Mouse (Mus musculus): ENCODE results near the gene Zfp786. TPM values are rescaled to one million over a fixed set of nuclear protein-coding genes. Genes with fewer than 3 reads are reported as not detected.
A peak's percentile ranks its signal among the peaks of the same experiment; 100 is the strongest.

The Zfp786 gene
- total RNA-seq, 2 experiments from 2014 or later, result 0.70 to 2.4 TPM

DNA sequence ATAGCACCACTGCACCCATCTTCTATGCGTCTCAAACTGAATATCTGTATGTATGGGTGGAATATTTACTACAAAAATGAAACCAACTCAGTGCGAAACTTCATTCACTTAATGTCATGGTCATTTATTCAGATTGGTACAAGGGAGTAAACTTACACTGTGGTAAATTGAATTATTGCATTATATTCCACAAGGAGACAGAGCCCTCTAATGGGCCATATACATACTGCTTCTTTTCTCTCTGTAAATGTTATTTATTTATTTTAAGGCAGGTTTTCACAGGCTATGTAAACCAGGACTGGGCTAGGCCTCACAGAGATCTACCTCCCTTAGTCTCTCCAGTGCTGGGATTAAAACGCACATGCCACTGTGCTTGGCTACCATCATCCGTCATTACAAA lies 3.2 kb downstream of the Zfp786 start:
- no peak for ATAC-seq (replicated peaks; ENCODE audit: low FRiP score, low TSS enrichment, poor library complexity, severe bottlenecking)

DNA sequence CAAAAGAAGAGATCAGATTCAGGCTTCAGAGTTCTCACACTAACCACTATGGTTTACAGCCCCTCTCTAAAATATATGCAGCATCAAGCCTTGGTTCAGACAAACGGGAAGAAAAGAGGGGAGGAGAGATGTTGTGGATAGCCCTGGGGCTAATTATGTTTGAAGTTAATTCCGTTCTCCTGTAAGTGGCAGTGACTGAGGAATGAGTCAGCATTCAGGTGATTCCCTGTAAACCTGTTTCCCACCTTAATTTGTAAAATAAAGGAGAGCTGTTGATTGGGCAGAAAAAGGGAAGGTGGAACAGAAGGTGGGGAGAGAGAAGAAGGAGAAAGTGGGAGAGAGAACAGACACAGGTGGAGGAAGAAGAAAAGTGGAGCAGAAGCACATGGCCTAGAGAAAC lies 6.4 kb downstream of the Zfp786 start:
- no peak for ATAC-seq (replicated peaks; ENCODE audit: low FRiP score, low TSS enrichment, poor library complexity, severe bottlenecking)

DNA sequence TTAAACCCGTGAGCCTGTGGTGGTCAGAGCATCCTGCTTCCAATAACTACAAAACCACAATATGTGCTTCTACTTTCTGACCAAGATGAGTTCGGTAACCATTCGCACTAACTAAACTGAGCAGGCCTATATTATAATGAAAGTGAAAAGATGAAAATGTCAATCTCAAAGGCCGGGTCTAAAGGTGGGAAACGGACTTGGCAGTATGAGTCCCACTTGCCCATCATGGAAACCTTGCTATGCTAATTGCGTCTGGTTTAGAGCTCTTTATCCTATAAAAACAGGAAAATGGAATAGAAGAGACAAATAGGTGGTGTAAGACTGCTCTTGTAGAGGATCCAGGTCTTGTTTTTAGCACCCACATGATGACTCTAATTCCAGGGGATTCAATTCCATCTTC lies 8.9 kb downstream of the Zfp786 start:
- ATAC-seq (replicated peaks; ENCODE audit: low FRiP score, low TSS enrichment, poor library complexity, severe bottlenecking), result no peak

DNA sequence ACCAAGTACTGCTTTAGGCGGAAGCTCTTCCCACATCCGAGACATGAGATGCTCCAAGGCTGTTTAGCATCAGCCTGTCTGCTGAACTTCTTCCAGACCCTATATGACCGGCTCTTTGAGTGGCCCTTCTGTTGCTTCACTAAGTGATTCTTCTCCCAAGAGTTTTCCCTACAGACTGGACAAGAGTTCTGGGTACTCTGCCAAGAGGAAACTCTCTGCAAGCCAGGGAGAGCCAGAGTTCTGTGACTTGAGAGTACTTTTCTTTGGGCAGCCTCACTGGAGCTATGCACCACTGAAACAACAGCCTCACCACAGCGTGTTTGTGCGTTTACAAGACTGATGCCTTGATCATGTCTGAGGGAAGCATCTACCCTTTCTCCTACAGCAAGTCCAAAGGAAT lies 9.4 kb downstream of the Zfp786 start:
- ATAC-seq (replicated peaks; ENCODE audit: low FRiP score, low TSS enrichment, poor library complexity, severe bottlenecking), result no peak

DNA sequence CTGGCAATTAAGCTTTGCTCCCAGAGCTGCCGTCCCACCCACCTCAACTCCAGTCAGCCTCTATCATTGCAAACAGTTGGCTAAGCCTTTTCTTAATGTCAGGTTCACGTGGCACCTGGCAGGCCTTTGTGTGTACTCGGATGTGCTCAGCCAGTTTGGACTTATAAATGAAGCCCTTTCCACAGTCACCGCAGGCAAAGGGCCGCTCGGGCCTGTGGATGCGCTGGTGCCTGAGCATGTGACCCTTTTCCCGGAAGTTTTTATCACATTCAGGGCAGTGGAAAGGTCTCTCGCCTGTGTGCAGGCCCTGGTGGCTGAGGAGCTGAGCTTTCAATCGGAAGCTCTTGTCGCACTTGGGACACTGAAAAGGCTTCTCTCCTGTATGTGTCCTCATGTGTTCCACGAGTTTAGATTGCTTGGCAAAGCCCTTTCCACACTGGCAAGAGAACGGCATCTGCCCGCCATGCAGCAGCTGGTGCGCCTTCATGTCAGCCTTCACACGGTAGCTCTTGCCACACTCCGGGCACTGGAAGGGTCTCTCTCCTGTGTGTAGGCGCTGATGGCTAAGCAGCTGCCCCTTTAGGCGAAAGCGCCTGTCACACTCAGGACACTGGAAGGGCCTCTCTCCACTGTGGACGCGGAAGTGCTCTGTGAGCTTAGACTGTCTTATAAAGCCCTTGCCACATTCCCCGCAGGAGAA lies 10.9 kb downstream of the Zfp786 start:
- 0 out of 2 replicates have a peak, but pooled peaks have one; percentile 26 for ATAC-seq (replicated peaks; ENCODE audit: low FRiP score, low TSS enrichment, poor library complexity, severe bottlenecking)

DNA sequence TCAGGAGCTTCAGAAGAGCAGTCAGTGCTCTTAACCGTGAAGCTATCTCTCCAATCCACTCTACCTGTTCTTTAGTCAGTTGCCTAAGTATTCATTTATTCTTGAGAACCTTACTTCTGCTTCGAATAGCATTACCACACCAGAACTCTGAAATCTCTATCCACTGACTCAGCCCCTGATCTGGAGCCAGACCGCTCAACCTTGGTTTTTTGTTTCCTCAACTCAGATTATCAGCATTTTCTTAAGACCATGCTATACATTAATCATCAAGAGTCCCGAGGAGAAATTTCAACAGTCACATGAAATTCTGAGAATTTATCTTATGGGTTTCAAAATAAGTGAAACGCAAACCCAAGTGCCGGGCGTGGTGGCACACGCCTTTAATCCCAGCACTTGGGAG lies 11.9 kb downstream of the Zfp786 start:
- no peak for ATAC-seq (replicated peaks; ENCODE audit: low FRiP score, low TSS enrichment, poor library complexity, severe bottlenecking)

DNA sequence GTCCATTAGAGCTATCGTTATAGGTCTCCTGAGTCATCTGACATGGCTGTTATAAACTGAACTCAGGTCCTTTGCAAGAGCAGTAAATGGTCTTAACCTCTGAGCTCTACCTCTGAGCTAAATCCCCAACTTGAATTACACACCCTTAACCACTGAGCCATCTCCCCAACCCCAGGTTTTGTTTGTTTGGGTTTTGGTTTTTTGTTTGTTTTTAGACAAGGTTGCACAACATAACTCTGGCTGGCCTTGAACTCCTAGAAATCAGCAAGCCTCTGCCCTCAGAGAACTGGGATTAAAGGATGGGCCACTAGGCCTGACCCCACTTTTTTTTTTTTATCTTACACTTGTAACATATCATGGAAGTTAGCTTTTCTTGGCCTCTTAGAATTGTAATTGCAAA lies 14.5 kb downstream of the Zfp786 start:
- ATAC-seq (replicated peaks; ENCODE audit: low FRiP score, low TSS enrichment, poor library complexity, severe bottlenecking), result no peak

DNA sequence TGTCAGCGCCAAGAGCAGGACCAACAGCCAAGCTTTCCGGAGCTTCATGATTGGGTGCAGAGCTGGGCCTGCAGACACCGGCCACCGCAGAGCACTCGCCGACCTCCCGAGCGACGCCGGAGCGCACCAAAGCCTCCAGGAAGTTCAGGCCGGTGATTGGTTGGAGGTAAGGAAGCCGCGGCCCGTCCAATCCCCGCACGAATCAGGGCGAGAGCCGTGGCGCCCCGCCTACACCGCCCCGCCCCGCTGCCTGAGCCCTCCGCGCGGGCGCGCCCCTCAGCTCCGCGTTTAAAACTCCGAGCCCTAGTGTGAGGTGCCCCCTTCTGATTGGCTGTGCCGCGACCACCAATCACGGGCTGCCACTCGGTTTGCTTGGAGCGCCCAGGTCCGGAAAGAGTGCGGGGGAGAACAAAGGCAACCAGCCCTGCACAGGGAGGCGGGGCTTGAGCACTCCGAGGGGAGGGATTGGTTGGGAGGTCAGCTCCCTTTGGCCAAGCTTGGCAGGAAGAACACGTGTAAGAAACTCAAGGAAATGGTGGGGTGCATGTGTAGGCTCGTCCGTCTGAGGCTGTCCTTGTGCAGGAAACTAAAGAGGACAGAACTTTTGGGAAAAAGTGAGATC lies 17.3 kb downstream of the Zfp786 start, which contains the start of gene Pdia4:
Gene Pdia4 (minus strand): TSS at position 174 of the 622 bp plus-strand sequence.
- peak; percentile 96 for ATAC-seq (replicated peaks; ENCODE audit: low FRiP score, low TSS enrichment, poor library complexity, severe bottlenecking)

DNA sequence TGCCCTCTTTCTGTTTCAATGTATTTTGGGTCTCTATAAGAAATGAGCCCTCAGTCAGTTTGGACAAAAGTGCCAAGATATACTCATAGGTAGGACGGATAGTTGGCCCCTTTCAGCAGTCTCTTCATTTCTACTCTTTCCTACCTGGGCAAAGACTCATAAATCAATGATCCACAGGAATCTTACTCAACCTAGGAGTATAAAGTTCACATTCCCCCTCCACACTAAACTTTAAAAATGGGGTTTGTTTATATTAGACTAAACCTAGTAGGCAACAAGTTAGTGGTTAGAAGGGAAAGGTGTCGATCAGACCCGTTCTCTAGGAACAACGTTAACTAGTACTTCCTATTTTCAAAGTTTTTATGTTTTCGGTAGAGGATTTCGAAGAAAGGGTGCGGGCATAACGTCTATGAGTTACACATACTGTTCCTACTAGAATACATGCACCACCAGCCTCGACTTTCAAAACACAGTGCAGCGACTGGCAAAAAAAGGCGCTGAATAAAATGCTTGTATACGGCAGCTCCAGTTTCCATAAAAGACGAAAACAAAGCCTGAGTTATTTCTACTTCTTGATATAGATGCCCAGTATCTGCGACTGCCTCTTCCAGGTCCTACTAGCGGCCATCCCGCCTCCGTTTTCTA lies 18.3 kb downstream of the Zfp786 start:
- ATAC-seq (replicated peaks; ENCODE audit: low FRiP score, low TSS enrichment, poor library complexity, severe bottlenecking), result no peak

DNA sequence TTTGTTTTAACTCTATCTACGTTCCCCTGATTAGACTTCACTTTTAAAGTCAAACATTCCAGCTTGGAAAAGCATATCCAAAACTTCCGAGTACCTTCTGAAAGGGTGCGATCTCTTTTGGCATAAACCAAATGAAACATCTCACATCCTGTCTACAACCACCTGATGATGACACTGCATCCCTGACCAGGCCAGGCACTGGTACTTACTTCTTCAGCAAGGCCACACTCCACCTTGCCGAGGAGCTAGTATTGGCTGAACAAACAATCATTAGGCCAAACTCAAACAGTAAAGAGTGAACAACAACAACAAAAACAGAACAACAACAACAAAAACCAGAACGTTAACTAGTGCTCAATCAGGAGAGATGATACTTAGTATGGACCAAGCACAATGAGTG lies 19.3 kb downstream of the Zfp786 start:
- no peak for ATAC-seq (replicated peaks; ENCODE audit: low FRiP score, low TSS enrichment, poor library complexity, severe bottlenecking)

DNA sequence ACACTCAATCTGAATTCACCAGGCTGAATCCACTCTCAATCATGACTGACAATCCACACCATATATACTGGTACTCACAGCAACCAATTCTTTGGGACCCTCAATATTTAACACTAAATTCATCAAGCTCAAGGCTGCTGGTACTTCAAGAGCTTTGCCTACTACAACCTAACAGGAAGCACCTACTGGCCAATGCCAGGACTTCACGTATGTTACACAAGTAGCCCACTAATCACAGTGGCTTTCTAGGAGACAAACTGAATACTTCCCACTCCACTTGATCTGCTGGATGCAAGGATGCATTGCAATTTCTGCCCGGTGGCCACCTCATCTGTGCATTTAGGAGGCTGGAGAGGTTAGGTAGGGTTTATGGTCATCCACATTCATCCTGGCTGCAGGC lies 20.5 kb downstream of the Zfp786 start:
- no peak for ATAC-seq (replicated peaks; ENCODE audit: low FRiP score, low TSS enrichment, poor library complexity, severe bottlenecking)

DNA sequence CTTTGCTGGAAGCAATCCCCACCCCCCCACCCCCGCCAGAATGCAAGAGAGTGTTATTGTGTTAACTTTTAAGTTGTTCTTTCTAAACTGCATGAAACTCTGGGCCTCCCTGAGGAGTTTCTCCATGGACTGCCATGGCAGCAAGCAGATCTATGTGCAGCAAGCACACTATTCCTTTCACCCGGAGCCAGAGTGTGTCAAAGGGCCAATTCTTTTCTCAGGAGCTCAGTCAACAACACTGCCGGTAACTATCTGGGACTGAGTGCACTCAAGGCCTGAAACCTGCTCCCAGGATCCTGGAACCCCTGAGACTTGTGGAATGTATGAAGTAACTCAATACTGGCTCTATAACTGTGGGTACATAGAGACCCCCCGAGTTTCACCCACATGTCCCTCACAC lies 21.6 kb downstream of the Zfp786 start:
- ATAC-seq (replicated peaks; ENCODE audit: low FRiP score, low TSS enrichment, poor library complexity, severe bottlenecking), result no peak

DNA sequence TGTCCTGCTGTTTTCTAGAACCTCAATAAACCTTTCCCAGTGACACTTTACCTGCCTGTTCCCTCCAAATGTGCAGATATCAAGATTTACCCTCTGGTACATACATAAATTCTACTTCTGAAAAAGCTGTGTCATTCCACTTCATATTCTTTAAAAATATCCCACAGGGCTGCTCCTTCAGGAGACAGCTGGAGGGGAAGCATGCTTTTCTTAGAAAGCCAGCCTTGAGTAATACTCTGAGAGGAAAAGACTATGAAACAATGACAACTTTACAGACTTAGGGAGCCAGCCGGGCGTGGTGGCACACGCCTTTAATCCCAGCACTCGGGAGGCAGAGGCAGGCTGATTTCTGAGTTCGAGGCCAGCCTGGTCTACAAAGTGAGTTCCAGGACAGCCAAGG lies 22.1 kb downstream of the Zfp786 start:
- no peak for ATAC-seq (replicated peaks; ENCODE audit: low FRiP score, low TSS enrichment, poor library complexity, severe bottlenecking)

DNA sequence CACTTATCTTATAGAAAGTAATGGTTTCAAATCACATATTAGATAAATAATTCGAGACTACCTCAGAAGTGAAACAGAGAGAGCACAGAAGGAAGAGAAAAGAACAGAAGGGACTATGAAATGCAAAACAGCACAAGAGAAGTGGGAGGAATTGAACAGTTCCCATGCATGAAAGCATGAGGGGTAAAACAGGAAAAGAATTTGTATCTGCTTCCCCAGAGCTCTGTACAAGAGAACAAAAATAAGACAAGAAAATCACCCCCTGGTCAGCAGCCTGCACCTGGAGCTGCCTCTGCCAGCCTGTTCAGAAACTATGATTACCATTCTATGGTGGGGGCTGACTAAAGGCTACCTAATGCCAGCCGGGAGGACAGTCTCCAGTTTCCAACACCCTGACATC lies 23.2 kb downstream of the Zfp786 start:
- ATAC-seq (replicated peaks; ENCODE audit: low FRiP score, low TSS enrichment, poor library complexity, severe bottlenecking), result no peak

DNA sequence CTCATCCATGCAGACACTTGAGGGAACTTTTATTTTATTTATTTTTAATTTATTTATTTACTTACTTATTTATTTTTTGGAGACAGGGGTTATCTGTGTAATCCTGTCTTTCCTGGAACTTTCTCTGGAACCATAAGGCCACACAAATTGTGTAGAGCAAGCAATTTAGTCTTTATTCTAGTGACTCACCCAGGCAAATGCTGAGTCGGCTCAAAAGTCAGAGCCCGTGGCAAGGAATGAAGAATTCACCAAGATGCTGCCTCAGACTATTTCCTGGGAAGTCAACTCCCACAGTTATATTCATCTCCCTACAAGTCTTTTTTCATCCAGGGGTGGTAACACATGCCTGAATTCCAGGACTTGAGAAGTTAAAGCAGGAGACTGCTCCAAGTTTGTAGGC lies 25.1 kb downstream of the Zfp786 start:
- ATAC-seq (replicated peaks; ENCODE audit: low FRiP score, low TSS enrichment, poor library complexity, severe bottlenecking), result no peak

DNA sequence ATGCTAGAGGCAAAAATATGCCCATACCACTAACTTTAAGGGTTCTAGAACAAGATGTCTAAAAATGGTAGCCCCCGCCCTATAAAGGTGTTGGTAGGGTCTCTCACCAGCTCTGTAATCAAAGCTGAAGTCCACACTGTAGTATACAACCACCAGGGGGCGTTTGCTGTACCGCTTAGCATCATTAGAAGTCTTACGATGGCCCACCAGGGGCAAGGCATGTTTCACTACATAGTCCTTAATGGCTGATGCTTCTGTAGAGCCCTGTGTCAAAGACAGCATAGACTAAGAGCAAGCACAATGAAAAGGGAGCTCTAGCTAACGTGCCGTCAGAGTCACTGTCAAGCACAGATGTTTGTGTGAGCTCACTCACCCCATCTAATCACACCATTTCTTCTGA lies 31.6 kb downstream of the Zfp786 start:
- peak; percentile 88 for ATAC-seq (replicated peaks; ENCODE audit: low FRiP score, low TSS enrichment, poor library complexity, severe bottlenecking)

DNA sequence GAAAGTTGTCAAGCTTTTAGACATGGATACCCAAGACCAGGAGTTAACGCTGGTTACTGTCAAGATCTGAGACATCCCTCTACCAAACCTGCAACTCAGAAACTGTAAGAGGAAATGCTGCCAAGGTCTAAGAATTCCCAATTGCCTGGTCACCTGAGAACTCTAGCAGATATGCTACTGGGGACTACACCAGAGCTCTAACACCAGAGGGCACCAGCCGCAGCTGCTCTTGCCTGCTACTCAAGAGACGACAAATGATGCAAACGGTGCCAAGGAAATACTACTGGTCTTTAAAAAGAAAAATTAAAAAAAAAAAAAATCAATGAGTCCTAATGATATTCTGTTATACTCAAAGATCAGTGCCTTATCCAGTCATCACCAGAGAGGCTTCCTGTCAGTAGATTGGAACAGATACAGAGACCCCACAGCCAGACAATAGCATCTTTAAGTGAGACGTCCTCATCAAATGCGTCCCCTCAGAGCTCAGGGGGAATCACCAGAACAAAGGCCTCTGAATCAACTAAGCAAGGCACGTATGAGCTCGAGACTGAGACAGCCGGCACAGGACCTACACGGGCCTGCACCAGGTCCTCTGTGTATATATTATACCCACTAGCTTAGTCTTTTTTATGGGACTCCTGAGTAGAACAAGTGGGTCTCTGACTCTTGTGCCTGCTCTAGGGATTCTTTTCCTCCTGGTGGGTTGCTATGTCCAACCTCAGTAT lies 36.4 kb downstream of the Zfp786 start:
- peak; percentile 55; the same call in 1 of the 2 replicates for ATAC-seq (replicated peaks; ENCODE audit: low FRiP score, low TSS enrichment, poor library complexity, severe bottlenecking)

DNA sequence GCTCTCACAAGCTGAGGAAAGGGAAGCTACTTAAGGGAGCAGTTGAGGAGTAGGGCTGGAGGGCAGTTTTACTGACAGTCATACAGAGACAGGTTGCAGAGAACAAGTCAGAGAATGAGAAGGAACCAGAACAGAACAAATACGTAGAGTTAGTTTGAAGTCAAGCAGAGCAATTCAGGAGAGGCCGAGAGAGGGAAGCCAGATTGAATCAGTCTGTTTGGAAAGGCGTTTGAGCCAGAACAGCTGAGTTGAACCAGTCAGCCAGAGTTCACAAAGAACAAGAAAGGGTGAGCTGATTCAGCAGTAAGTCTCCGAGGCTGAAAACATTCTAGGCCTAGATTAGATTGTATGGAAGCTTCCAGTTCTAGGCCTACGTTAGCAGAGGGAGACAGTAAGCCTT lies 37.4 kb downstream of the Zfp786 start:
- no peak for ATAC-seq (replicated peaks; ENCODE audit: low FRiP score, low TSS enrichment, poor library complexity, severe bottlenecking)

DNA sequence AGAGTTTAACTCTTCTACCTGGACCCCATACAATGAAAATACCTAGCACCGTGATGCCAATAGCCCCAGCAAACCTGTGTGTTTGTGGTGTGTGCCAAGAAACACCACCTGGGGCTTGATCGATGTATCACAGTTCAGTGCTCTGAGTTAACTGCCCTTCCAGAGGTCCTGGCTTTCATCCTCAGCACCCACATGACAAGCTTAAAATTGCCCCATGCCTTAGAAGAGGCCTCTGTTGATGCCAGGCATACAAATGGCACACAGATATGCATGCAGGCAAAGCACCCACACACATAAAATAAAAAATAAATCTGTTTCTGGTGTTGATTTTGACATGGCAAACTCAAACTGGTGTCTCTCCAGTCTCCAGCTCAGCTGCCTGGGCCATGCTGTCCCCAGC lies 38.1 kb downstream of the Zfp786 start:
- no peak for ATAC-seq (replicated peaks; ENCODE audit: low FRiP score, low TSS enrichment, poor library complexity, severe bottlenecking)

DNA sequence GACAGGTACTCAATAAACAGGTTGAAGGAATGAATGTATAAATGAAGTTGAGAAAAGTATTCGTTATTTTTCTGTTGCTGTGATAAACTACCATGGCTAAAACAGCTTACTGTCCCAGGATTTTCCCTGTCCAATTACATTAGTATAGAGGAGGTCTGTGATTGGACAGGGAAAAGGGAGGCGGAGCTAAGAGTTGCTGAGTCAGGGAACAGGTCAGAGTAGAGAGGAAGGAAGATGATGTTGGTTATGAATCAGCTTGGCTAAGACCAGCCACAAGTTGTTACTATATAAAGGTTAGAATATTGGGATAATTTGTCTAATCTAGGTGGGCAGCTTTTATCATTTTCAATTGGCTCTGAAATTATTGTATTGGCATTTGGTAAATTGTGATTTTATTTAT lies 39.9 kb downstream of the Zfp786 start:
- ATAC-seq (replicated peaks; ENCODE audit: low FRiP score, low TSS enrichment, poor library complexity, severe bottlenecking), result no peak

Measured in megakaryocyte-erythroid progenitor cell, adult 5-6 weeks (primary cell).